Mouse (Mus musculus) natural killer cell, adult 2 months (primary cell): ENCODE results near the gene Cox7a2.
A peak's percentile ranks its signal among the peaks of the same experiment; 100 is the strongest.

Source experiments
- DNase-seq, 2 experiments: peaks; one replicate each; pipeline ENCODE4 v3.0.0; 2022; ENCODE audit warnings: low spot score in 2 of 2

Cox7a2 gene

DNA sequence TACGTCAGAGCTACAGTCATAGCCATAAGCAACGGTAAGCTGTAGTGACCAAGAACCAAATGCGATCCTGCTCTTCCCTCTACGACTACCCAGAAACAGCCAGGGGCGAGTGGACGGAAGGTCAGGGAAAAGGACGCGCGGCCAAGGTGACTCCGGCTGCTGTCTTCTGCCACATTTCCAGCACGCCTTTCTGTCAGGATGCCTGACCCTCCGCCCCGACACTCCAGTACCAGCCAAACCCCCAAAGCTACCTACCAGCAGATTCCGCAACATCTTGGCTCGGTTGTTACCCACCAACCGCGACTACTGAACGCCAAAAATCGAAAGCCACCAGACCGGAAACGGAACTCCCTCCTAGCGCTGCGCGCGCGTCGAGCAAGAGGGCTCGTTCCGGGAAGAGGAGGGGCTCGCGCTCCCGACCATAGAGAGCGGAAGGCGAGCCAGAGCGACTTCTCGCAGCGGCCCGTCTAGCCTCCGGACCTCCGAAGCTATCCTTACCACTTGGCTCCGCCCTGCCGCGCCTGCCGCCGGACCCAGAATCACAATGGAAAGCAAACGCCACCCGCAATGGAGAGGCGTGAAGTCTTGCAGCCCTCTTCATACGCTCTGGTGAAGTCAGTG is at the start of gene Cox7a2:
Gene Cox7a2, minus strand, starts transcription at position 494 of the 621 bp plus-strand sequence.
- DNase-seq: peak; percentile 93 to 95

DNA sequence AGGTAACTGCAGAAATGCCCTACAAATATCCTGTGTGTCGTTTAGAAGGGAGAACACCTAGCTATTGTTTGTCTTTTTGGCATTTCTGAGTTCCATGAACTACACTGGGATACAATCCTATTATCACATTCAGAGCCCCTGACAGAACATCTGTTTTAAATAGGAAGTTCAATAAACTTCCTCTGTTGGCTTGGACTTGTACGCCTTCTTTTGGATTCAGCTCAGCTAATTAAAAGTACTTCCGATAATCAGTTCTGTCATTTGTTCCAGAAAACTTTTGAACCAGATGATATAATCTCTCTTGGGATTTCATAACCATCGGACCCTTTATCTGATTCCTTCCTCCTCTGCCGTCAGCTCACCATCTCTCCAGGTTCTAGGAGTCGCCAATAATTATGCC is 49.7 kb upstream of the Cox7a2 start:
- DNase-seq: no peak

DNA sequence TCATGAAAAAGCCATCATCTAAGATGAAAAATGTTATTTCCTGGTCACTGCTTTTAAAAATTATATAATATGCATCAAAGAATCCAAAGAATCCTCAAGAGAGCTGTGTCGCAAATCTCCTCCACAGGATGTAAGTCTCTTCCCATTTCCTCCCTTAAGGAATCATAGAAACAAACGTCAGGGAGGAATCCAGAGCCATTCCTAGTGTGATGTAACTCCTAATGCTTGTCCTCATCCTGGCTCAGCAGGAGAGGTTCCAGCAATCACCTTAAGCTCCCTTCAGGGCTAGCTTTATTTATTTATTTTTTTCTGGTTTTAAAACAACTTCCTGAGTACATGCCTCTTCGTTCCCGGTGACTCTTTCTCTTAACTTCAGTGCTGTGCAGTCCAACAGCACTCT is 47.5 kb upstream of the Cox7a2 start:
- no peak for DNase-seq

DNA sequence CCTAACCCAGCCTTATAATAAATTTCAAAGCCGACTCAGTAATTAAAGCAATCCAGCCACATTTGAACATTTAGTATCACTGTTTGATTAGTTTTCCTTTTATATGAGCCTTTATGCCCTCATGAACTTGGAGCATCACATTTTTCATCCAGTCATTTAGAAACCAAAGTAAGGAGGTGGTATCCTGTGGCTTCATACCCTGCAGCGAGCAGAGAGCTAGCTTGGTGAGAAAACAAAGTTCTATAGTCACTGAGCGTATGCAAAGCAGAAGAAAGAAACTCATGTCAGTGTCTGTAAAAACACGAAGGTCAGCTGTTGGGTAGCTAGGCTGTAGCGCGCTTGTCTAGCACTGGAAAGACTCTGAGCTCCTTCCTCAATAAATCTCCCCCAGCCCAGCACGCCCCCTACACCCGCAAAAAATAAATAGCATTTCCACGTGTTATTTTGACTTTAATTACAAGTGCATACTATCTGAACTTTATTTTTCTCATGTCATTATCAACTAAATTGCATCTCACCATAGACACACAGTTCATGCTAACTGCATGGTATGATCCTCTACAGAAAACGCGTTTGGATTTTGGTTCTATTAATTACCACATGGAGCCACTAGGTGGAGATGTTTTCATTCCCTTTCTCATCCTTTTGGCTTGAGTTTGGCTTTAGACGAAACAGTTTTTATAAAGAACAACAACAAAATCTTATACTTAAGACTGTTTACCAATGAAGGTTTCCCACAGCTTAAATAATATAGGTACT is 46.8 kb upstream of the Cox7a2 start:
- DNase-seq: peak; percentile 13 to 14

DNA sequence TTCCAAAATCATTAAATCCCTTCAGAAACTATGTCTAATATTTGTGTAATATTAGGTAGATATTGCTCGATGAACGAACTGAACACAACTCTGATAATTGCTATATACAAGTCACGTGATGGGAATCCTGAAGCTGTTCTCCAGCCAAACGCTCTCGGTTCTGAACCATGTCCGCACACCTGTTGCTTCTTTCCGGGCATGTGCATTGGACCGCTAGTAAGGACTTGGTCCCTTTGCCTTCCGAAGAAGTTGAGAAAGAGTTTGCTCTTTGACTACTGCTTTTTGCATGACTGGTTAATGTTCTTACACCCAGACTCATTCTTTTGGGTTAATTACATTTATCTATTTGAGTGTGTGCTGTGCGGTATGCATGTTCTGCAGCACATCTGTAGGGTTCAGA is 45.7 kb upstream of the Cox7a2 start:
- no peak for DNase-seq

DNA sequence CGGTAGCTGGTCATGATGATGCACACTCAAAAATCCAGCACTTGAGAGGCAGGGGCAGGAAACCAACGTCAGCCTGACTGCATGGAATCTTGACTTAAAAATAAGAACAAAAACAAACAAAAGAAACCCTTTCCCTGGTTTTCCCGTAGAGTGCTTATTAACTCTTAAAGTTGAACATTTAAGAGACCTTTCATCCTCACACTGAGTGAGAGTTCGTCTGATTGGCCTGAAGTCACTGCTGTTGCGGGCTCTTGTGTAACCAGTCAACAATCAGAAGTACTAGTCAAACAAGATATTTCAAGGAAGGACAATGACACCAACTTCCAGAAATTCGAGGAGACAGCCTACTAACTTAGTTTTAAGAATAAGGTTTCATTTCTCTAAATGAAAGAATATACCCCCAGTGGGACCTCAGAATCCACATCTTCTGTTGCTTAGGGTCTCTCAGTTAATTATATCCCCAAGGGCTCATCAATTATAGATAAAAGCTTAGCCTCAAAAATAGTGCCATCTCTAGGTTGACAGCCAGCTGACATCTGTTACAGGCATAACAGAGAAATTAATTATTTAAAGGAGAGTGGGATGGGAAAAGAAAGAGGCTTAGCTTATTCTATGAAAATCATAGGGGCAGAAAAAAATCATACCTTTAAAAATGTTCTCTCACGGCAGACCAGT is 36.9 kb upstream of the Cox7a2 start:
- no peak for DNase-seq

DNA sequence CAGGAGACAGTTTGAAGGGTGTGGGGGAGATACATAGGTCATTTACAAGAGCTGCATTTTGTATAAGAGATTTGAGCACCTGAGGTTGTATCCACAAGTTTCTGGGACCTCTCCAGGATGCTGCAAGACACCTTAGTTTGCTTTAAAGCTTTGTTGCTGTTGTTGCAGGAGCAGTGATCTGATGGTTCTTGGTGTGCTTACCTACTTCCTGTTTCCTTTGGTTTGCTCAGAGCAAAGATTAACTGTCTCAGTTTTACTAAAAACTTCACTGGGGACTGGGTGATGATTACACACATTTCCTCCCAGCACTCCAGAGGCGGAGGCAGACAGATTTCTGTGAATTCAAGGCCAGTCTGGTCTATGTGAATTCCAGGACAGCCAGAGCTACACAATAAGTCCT is 35.4 kb upstream of the Cox7a2 start:
- DNase-seq: peak in 1 of 2 experiments; percentile 7

DNA sequence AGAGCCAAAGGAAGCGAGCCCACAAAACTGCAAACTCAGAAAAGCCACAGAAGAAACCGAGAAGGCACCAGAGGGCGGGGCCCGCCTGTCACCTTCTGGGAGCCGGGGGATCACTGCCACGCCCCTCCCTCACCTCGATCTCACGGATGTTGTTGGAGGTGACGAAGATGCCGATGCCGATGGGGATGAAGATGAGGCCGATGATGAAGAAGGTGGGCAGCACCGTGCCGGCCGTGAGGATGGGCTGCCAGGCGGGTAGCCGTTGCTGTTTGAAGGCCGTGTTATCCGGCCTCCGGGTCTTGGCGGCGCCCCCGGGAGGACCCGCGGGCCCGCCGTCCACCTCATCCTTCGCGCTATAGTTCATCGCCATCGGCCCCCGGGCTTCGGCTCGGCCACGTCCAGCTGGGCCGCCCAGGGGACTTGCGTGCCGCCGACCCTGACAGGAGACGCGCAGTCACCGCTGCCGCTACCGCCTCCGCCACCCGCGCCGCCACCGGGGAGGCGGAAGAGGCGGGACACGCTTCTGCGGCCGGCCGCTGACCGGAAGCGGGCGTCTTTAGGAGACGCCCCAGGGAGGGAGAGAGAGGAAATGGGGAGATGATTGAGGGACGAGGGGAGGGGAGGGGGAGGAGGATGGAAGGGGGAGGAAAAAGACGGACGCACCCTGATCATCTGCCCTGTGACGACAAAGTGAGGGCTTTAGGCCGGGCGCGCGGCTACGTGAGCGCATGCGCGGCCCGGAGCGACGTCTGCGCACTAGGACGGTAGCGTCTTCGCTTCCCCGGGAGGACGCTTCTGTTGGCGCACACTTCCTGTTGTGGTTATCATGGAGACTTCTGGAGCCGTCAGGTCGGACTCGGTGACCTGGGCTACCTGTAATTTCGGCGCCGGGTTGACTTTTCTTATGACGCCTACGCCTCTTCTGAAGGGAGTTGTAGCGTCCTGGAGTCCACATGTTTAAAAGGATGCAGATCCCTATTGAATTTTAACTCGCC is 33.5 kb upstream of the Cox7a2 start, which contains the start of gene Tmem30a:
Gene Tmem30a, minus strand, starts transcription at position 667 of the 995 bp plus-strand sequence.
- DNase-seq: peak; percentile 91 to 92

DNA sequence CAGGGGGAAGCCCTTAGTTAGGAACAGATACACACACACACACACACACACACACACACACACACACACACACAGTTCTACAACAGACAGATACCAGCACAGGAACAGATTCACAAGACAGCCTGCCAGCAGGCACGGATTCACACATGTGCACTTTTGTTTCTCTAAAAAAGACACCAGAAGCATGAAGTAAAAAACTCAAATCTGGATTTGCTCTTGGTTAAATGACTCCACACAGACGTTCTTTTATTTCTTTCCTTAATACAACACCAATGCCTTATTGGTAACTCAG is 26.1 kb upstream of the Cox7a2 start:
- DNase-seq: no peak

DNA sequence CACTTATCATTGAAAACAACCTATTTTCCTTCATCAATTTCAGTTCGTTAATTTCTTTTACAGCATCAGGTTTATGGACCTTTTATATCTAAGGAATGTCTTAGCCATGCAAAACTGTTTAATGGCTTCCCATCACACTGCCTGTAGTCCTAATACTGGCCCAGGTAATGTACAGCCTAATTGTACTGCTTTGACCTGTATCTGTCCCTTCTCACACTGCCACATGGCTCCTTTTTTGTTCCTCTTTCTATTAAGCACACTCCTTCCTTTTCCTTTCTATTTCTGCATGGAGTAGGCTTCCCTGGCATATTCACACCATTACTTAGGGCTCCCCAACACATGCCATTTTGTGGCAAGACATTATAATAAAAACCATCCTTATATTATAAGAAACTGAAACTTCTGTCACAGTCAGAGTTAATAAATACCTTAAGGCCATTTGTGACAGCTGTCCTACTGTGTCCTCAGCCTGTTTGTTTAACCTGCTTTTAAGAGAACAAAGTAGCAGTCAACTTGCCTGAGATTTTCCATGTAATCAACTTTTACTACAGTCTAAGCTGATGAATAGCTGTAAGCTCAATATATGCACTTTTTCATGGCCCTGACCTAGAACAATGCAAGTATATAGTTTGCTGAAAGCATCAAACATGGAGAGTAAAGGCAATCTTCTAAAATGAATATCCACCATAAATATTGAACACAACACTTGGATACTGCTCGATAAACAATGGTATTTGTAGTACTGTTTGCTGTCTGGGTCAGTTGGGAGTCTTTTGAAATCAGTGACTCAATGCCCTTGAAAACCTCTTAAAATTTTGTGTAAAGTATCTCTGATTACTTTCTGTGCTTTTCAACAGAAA is 25.5 kb upstream of the Cox7a2 start:
- DNase-seq: no peak

DNA sequence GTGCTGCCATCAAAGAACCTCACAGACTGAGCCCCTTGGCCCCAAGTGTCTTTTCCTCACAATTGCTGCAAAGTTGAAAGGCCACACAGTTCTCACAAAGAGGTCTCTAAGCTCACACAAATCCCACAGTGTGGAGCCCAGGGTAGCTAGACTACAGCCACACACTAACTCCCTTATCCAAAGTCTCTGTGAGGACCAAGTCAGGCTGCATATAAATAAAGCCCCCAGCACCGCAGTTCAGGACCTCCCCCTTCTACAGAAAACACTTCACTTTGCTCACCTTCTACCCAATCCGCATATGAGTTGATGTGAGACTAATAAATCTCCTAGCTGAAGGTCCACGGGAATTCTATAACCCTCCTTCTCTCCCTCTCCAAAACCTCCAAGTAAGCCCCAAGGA is 24.8 kb upstream of the Cox7a2 start:
- no peak for DNase-seq

DNA sequence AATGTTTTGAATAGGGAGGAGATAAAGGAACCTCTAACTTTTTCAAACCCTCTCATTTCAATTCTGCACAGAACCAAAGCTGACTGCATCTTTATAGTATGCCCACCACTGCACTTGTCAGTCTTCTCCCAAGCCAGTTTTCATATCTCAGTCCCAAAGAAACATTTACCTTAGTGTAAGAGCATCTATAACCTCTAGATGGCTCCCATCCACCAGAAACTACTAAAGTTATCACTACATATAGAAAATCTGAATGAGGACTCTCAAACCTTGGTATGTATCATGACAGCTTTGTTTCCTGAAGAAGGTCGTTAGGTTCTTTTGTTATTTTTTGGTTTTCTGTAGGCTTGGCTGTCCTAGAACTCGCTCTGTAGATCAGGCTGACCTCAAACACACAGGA is 19.7 kb upstream of the Cox7a2 start:
- DNase-seq: no peak

DNA sequence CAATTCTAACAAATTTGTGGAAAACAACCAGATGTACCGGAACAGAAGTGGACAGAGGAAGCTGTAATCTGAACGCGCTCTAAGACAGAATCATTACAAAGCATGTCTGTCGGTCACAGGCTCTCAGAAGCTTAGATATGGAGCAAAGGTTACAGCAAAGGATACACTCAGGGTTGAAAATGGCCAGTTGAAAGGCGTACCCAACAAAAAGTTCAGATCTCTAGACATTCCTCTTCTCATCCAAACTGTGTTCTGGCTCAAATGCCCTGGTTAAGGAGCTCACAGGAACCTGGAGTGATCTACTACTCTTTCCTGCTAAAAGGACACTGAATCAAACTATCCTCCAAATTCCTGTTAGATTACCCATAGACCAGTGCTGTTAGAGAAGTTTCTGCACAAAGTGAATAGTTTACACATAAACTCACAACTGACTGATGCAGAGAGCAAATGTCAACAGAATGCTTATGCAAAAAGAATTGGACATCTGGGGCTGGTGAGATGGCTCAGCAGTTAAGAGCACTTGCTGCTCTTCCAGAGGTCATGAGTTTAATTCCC is 7.4 kb upstream of the Cox7a2 start:
- no peak for DNase-seq

DNA sequence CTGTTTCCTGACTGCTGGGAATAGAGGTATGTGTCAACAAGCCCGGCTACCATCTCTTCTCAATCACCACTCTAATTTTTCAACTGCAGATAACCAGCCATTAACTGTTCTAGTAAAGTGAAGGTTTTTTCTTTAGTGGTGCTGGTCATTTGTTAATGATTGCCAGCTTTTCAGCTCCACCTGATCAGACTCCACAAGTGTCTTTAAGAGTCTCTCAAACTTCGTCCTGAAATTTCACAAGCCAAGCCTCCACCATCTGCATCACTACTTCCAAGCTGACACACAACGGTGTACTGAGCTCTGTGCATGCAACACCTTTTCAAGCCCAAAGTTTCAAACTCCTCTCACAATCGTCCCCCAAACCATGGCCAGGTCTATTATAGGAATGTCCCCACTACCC is 5.7 kb upstream of the Cox7a2 start:
- DNase-seq: no peak

DNA sequence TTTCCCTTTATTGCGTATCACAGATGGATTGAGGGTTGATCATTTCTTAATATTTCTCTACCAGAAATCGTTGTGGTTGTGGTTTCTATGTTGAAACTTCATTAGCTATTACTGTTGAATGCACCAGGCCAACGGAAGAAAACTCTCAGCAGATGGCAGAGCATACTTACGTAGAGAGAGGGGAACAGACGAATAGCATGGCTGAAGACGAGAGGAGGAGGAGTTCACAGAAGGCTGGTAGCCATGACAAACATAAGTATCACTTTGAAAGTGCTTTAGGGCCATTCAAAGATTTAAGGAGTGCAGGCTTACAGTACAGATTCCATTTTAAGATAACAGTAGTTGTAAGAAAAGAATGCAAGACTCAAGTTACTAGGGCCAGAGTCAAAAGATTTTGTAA is 2.8 kb upstream of the Cox7a2 start:
- DNase-seq: no peak

DNA sequence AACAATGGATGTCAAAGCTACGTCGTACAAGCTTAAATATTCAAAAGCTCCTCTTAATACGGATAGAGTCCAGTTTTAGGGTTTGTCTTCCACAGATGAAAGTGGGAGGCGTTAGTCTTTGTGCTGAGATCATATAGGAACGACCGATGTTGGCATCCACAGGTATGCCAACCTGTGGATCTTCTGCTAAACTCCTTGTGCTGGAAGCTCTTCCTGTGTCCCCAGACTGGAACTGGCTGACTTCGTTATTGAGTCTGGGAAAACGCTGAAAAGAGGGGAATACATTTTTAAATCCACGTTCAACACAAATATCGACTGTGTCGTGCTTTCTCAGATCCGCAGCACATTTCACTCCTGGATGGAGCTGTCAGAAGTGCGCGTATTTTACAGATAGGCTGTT is 398 bp upstream of the Cox7a2 start:
- no peak for DNase-seq

DNA sequence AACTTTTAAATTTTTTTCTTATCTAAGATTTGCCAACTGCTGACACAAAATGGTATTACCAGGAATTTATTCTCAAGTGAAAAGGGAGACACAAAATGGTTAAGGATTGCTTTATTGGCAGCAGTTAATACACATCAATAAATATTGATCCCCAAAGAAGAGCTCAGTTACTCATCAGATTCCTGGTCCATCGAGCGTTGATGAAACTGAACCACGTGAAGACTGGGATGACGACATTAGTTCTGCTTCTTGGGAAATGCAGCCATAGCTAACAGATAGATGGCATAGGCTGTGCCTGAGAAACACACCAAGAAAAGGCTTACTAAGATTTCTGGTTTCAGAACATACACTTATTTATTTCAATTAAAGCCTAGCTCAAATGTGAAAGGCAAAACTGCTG is 4.4 kb downstream of the Cox7a2 start:
- no peak for DNase-seq

DNA sequence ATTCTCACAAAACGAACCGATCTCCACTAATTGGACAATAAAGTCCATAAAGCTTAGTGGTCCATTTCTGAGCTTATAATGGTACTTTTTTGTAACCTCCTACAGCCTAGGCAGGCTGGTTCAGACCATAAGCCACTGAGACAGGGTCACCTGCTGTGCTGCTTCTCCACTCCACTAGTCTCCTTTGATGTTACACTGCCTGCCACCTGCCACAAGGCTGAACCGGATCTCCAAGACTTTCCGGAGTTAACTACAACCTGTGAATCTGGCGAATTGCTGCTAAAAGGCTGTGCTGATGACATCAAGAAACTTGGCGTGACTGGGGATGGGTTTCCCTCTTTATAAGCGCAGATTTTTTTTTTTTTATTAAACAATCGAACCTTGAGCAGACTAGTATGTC is 7.8 kb downstream of the Cox7a2 start:
- no peak for DNase-seq

DNA sequence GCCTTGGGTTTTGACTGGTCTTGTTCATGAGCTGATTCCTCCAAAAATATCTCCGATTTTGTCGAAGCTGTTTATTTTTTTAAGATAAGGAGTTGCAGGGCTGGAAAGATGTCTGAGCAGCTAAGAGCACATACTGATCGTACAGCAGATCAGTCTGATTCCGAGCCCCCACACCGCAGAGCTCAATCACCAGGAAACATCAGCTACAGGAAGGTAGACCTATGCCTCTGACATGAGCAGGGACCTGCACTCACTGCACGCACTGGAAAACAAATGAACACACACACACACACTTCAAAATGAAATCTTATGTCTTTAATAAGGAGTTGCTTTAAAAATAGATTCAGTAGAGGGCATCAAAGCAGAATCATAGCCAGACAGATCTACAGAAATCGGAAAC is 9.0 kb downstream of the Cox7a2 start:
- no peak for DNase-seq

DNA sequence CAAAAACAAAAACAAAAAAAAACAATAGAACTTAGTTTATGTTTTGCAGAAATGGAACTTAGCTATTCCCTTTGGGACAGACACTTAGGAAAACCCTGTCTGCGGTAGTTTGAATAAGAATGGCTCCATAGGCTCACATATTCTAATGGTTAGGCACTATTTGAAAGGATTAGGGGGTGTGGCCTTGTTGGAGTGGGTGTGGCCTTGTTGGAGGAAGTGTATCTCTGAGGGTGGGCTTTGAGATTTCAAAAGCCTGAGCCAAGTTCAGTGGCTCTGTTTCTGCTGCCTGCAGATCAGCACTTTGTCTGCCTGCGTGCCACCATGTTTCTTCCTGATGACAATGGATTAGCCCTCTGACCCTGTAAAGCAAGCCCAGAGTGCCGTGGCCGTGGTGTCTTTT is 14.6 kb downstream of the Cox7a2 start:
- no peak for DNase-seq

DNA sequence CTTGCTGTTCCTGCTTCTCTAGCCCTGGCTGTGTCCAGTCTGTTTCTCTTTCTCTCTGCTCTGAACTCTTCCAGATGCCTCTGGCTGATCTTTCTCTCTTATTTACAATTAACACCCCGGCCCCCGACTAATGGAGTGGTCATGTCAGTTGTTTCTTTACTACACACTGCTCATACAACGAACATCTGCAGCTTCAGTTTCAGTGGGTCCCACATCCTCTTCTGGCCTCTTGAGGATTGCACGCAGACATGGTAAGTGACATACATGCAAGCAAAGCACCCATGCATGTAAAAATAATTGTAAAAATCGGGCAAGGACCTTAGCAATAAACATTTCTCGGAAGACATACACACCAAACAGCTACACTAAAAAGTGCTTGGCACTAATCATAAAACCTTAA is 24.1 kb downstream of the Cox7a2 start:
- DNase-seq: peak in 1 of 2 experiments; percentile 36
